Mouse (Mus musculus): ENCODE data around the gene Theg.

DNA sequence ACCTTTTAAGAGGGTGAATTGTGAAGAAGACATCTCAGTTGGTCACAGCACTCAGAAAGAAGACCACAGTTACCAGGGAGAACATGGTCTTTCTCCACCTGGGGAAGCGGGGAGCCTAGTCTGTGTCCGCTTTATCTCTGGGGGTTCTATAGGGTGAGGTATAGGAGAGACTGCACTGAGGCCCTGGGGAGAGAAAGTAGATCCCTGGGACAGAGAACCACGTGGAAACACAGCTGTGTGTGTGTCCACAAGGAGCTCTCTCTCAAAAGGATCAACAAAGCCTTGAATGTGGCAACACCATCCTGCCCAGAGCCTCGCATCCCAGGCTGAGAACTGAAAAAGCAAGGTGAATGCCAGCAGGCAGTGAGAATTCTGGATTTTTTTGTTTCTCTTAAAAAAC lies 9.8 kb downstream of the Theg start:
- TF ChIP-seq CTCF (IDR thresholded peaks at IDR 0.05; ENCODE audit: extremely low read depth, insufficient read depth, insufficient read length, insufficient replicate concordance) (no peak), POLR2A (IDR thresholded peaks at IDR 0.05; ENCODE audit: low read depth, low read length) (no peak)

Measured in spleen, adult 2 months (tissue).